ENCODE assay signal across 8 mouse cellular contexts in the genomic region with DNA sequence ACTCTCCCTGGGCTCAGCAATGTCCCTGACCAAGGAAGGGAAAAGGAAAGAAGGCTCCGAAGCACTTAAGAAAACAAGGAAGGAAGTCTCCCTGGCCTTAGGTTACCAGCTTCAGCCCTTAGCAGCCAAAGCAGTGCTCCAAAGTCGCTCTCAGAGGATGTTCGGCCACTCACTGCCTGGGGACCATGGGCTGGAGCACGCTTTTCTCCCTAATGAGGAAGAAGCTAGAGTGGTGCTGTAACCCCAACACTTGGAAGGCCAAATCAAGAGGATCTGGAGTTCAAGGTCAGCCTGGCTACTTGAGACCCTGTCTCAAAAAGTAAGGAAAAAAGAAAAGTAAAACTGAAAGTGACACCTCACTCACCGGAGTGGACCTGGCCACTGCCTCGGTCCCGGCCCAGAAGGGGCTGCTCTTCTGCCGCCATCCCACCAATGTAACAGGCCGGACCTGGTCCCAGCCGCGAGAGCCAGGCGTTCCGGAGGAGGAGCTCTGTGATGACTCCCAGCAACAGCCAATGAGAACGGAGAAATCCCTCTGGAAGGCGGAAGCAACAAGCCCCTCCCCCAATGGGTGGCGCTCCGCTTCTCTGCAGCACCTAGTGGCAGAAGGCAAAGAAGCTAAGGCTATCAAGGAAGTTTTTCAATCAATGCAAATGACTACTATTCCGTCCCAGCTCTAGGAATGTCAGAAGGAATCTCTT. TPM values are rescaled to one million over a fixed set of nuclear protein-coding genes. Genes with fewer than 3 reads are reported as not detected.
DNase-seq lines count a peak whose midpoint lies in the region; ATAC-seq lines count a peak whose summit lies in the region.

A gene (minus strand): TSS at position 525 of the 701 bp plus-strand sequence.

- intact Hi-C loops in left cerebral cortex, postnatal 14 days (cut with DNase I): no loop called here

- ATAC-seq in intestine, embryonic 14.5 days (replicated peaks; ENCODE audit: low FRiP score, low TSS enrichment, low read depth): peak; percentile 93

- peak; percentile 85 to 86 for DNase-seq in adrenal gland, adult 18-20 months (ENCODE audit: low spot score in 2 of 2)
- DNase-seq in embryo, embryonic 11 days: peak; percentile 97
- peak; percentile 92 for DNase-seq in gastrocnemius, postnatal 25 days
- DNase-seq in intestine, embryonic 14.5 days (ENCODE audit: low spot score): peak; percentile 94
- DNase-seq in left cerebral cortex, postnatal 14 days (ENCODE audit: low spot score in 2 of 2): peak; percentile 89 to 92
- DNase-seq in mesoderm, embryonic 11.5 days (ENCODE audit: low read depth, low spot score): peak; percentile 97
- DNase-seq in right cerebral cortex, postnatal 36 days (ENCODE audit: low spot score in 2 of 2): peak; percentile 79 to 86
- peak; percentile 92 for DNase-seq in yolk sac, embryonic 10.5 days (ENCODE audit: low spot score)

- H3K4me1 ChIP-seq in intestine, embryonic 14.5 days (replicated peaks; ENCODE audit: control insufficient read depth, insufficient read depth, low read length): peaks cover 14% of the 10 kb centered on the region

- peak within 1 kb of the TSS; percentile 56 for H3K4me3 ChIP-seq in intestine, embryonic 14.5 days (ENCODE audit: low read depth, low read length)

- peaks cover 15% of the 10 kb centered on the region for H3K36me3 ChIP-seq in intestine, embryonic 14.5 days (ENCODE audit: control insufficient read depth, insufficient read depth, low read length)

- H3K27ac ChIP-seq in intestine, embryonic 14.5 days (ENCODE audit: low read depth): no peak within 1 kb of the TSS

- H3K4me2 ChIP-seq in intestine, embryonic 14.5 days (ENCODE audit: low read length): peak within 1 kb of the TSS; percentile 70

- H3K9ac ChIP-seq in intestine, embryonic 14.5 days (ENCODE audit: low read length): peak within 1 kb of the TSS; percentile 51

- no peaks in the 10 kb centered on the region for H3K27me3 ChIP-seq in intestine, embryonic 14.5 days (replicated peaks; ENCODE audit: control insufficient read depth, insufficient read depth, low read length)

- H3K9me3 ChIP-seq in intestine, embryonic 14.5 days (ENCODE audit: control insufficient read depth, low read length): no peaks in the 10 kb centered on the region

- 3% methylated on average over 18 of the region's 18 CpGs for WGBS in intestine, embryonic 14.5 days

RNA-seq across cellular contexts. Expression of the gene that starts here (rescaled TPM):
- 10 to 100 TPM; 12.9 to 13.0 TPM for total RNA-seq in adrenal gland, adult 18-20 months (2021)
- total RNA-seq in gastrocnemius, postnatal 25 days (2021): 1 to 10 TPM; 2.1 to 2.4 TPM
- 3.5 and 4.3 TPM in 2 replicates for polyA plus RNA-seq in intestine, embryonic 14.5 days (2014; fragmentation: Nextera tagmentation; extraction: Ambion mirVana)
- 1 to 10 TPM; 3.4 to 3.6 TPM for total RNA-seq in left cerebral cortex, postnatal 14 days (2021)
